Mouse (Mus musculus) A20 (cell line): ENCODE measurements around the gene 4930523C07Rik.

Experiments
- DNase-seq: peaks from one replicate; pipeline ENCODE4 v3.0.0-alpha.2; 2011; ENCODE audit warnings: low read depth, low spot score

Gene 4930523C07Rik

GRCm38 (mm10) chr1:160099659-160100302 is 55.6 kb downstream of the 4930523C07Rik start:
- peak; percentile 32 for DNase-seq

- DNase-seq, result no peak
Observed at GRCm38 (mm10) chr1:160100996-160101395, 56.8 kb downstream of the 4930523C07Rik start.

GRCm38 (mm10) chr1:160105426-160105825 is 61.2 kb downstream of the 4930523C07Rik start:
- no peak for DNase-seq

GRCm38 (mm10) chr1:160108604-160109003 is 64.4 kb downstream of the 4930523C07Rik start:
- DNase-seq, result no peak

GRCm38 (mm10) chr1:160123957-160124356 is 79.8 kb downstream of the 4930523C07Rik start:
- no peak for DNase-seq
